14 mouse cellular contexts compared by ENCODE assay signal in the genomic region with DNA sequence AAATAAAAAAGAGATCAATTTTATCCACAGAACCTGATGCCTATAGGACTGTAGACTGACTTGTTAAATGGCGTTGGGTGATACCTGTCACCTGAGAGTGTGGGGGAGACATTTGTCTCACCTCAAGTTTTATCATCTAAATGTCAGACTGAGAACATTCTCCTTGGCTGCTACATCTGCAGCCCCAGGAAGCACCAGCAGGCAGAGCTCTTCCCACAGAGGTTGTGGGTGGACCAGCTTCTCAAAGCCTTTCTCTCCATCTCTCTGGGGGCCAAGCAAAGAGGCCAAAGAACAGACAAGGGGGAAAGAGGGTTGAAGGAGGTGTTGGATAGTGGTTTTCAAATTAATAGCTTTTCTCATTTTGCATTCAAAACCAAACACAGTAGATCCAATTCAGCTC.
"Had no signal": no experiment of that assay in that cellular context is flagged by ENCODE, and none has a peak within 500 bp of the region (broad histone marks: within the 10 kb centered on the region; RNA-seq: fewer than 3 reads in every experiment).

No protein-coding gene starts in this region.

- H3K4me3 ChIP-seq: limb, embryonic 12.5 days; liver, embryonic 13.5 days; lung, embryonic 15.5 days had no signal

- H3K27ac ChIP-seq: limb, embryonic 12.5 days; liver, embryonic 13.5 days; lung, embryonic 15.5 days had no signal

- DNase-seq: kidney, adult 18-20 months; kidney, postnatal 10 days; kidney, postnatal 4 days; liver; liver, embryonic 13.5 days; liver, postnatal 0 days; lung, postnatal 36 days; right cerebral cortex, adult 18-20 months; right cerebral cortex, postnatal 25 days; thymus, adult 18-20 months; thymus, postnatal 14 days had no signal

- H3K4me2 ChIP-seq: limb, embryonic 12.5 days; liver, embryonic 13.5 days; lung, embryonic 15.5 days had no signal

- H3K9ac ChIP-seq: limb, embryonic 12.5 days; liver, embryonic 13.5 days; liver, postnatal 0 days; lung, embryonic 15.5 days had no signal

- H3K27me3 ChIP-seq: limb, embryonic 12.5 days; liver, embryonic 13.5 days; lung, embryonic 15.5 days had no signal

- H3K36me3 ChIP-seq: limb, embryonic 12.5 days; liver, embryonic 13.5 days; lung, embryonic 15.5 days had no signal

- H3K4me1 ChIP-seq: limb, embryonic 12.5 days; liver, embryonic 13.5 days; lung, embryonic 15.5 days had no signal

- ATAC-seq: liver, postnatal 0 days; midbrain, embryonic 16.5 days had no signal

- H3K9me3 ChIP-seq: limb, embryonic 12.5 days; liver, embryonic 13.5 days; lung, embryonic 15.5 days had no signal
